Mouse (Mus musculus): ENCODE measurements around the gene Nfat5. TPM values are rescaled to one million over a fixed set of nuclear protein-coding genes. Genes with fewer than 3 reads are reported as not detected.

The Nfat5 gene
- polyA plus RNA-seq (2012; rRNA removed), result 34.9 and 42.2 TPM in 2 replicates

DNA sequence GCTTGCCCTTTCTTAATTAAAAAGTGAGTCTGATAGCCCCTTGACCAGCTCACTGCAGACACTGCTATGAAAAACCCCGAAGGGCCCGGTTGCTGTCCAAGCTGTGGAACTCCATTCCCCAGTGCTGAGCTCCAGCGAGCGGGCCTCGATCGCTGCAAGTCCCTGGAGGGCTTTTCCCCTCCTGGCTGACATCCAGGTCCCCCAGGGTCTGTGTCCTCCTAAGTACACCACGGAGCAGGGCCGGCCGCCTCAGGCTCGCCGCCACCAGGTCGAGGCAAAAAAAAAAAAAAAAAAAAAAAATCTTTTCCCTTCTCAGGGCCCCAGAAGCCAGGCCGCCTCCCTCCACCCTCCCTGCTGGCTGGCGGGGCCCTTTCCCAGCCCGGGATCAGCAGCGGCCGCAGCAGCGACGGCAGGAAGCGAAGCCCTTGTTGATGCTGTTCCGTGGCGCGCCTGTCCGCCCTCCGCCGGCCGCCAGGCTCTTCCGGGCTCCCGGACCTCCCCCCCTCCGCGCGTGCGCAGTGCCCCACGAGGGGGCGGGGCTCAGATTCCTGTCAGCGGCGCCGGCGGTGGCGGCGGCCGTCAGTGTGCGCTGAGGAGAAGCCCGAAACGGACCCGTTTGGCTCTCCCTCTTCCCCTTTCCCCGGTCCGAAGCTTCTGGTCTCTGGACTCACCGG is at the start of gene Nfat5:
Nfat5 (plus strand) TSS at position 543 of the 674 bp plus-strand sequence.

DNA sequence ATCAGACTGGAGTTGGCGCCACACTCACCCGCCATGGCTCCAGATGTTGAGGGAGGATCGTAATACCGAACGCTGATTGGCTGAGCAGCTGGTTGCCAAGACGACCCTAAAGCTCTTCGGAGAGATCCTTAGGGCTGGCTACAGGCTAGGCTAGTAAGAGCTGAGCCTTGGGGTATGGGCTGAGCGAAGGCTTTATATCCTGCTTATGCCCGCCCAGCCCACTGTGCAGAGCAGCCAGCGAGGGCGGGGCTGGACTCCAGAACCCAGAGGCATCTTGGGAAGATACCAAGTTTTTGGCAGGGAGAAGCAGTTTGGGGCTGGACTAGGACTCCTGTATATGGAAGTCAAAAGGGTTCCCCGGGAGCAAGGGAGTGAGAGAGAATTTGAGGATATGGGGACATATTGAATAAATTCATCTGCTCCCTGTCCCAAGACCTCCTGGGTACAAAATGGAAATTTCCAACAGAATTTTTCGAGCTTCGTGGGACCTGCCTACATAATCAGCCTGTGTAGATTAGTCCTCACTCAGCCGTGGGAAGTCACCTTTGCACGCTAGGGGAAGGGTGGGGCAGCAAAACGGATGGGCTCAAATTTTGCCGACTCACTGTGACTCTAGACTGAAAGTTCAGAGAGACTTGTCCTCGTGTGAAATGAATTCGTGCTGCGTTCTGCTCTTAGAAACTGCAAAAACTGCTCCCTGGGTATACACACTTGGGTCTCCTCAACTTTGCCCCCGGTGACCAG is 109.9 kb downstream of the Nfat5 start, which contains the start of gene Nqo1:
Nqo1 (minus strand) TSS at position 169 of the 744 bp plus-strand sequence.

GRCm38 (mm10) chr8:107424597-107425229 is 131.4 kb downstream of the Nfat5 start, which contains the start of gene Nob1:
Gene Nob1 (minus strand): TSS chr8:107425051.

Other genes starting within 250 kb of the Nfat5 start
- 19.6 and 24.9 TPM in 2 replicates for gene Pdf, start 244.9 kb upstream of the Nfat5 start, polyA plus RNA-seq (2012; rRNA removed)
- 47.0 and 49.7 TPM in 2 replicates for gene Cog8, start 236.8 kb upstream of the Nfat5 start, polyA plus RNA-seq (2012; rRNA removed)
- 116 and 148 TPM in 2 replicates for gene Nip7, start 236.6 kb upstream of the Nfat5 start, polyA plus RNA-seq (2012; rRNA removed)
- gene Tmed6, start 227.8 kb upstream of the Nfat5 start, polyA plus RNA-seq (2012; rRNA removed), result not detected in 2 replicates
- 49.5 and 52.6 TPM in 2 replicates for gene Terf2, start 196.9 kb upstream of the Nfat5 start, polyA plus RNA-seq (2012; rRNA removed)
- gene Cyb5b, start 142.8 kb upstream of the Nfat5 start, polyA plus RNA-seq (2012; rRNA removed), result 79.0 and 89.8 TPM in 2 replicates
- gene Nqo1, start 109.7 kb downstream of the Nfat5 start, polyA plus RNA-seq (2012; rRNA removed), result 2.7 and 4.3 TPM in 2 replicates
- 88.2 and 89.7 TPM in 2 replicates for gene Nob1, start 131.6 kb downstream of the Nfat5 start, polyA plus RNA-seq (2012; rRNA removed)
- gene Wwp2, start 142.9 kb downstream of the Nfat5 start, polyA plus RNA-seq (2012; rRNA removed), result 39.0 and 106 TPM in 2 replicates